Mouse (Mus musculus) lung, postnatal 0 days (tissue): ENCODE data around the gene Vps35l.

ENCODE experiments used
- CTCF ChIP-seq: IDR thresholded peaks from 2 replicates; pipeline ENCODE4 v1.5.1; 2016; ENCODE audit warnings: antibody characterized with exemption, mild to moderate bottlenecking
- EP300 ChIP-seq: IDR thresholded peaks from 2 replicates; pipeline ENCODE4 v1.6.1; 2016; ENCODE audit warnings: antibody characterized with exemption, mild to moderate bottlenecking, control low read depth

- TF ChIP-seq CTCF (no peak), EP300 (no peak)
These were observed 41.1 kb upstream of the Vps35l start for GRCm38 (mm10) chr7:118698882-118699281.
